Mouse (Mus musculus) liver, embryonic 11.5 days (tissue): ENCODE measurements around the gene Spg21. TPM values are rescaled to one million over a fixed set of nuclear protein-coding genes. Genes with fewer than 3 reads are reported as not detected.
A peak's percentile ranks its signal among the peaks of the same experiment; 100 is the strongest.

Source experiments
- ATAC-seq: fragments of 200-750 bp; cut with Nextera tagmentation; replicated peaks from 2 replicates; pipeline ENCODE4 v1.8.0; 2017; ENCODE audit warnings: moderate number of reproducible peaks, mild to moderate bottlenecking, moderate TSS enrichment, moderate library complexity; ENCODE audit not compliant: low FRiP score
- DNase-seq: peaks from one replicate; pipeline ENCODE4 v3.0.0-alpha.2; 2017; ENCODE audit warnings: low spot score
- H3K27ac ChIP-seq: fragments of 300-500 bp; sonication (generic); 2 replicates; pipeline ENCODE4 v1.5.1; 2014; ENCODE audit warnings: mild to moderate bottlenecking, low read depth, low read length, control low read depth
- H3K27me3 ChIP-seq: fragments of 300-500 bp; sonication (generic); replicated peaks from 2 replicates; pipeline ENCODE4 v1.6.1; 2014; ENCODE audit warnings: low read length, mixed read lengths; ENCODE audit not compliant: control insufficient read depth, insufficient read depth
- H3K36me3 ChIP-seq: fragments of 300-500 bp; sonication (generic); 2 replicates; pipeline ENCODE4 v1.6.1; 2014; ENCODE audit warnings: mild to moderate bottlenecking, low read length, moderate library complexity, mixed read lengths; ENCODE audit not compliant: control insufficient read depth, insufficient read depth
- H3K4me1 ChIP-seq: fragments of 300-500 bp; sonication (generic); replicated peaks from 2 replicates; pipeline ENCODE4 v1.6.1; 2014; ENCODE audit warnings: low read length, mixed read lengths; ENCODE audit not compliant: control insufficient read depth, insufficient read depth
- H3K4me2 ChIP-seq: fragments of 300-500 bp; sonication (generic); 2 replicates; pipeline ENCODE4 v1.6.1; 2014; ENCODE audit warnings: mild to moderate bottlenecking, control low read depth, moderate library complexity
- H3K4me3 ChIP-seq: fragments of 300-500 bp; sonication (generic); 2 replicates; pipeline ENCODE4 v1.5.1; 2014; ENCODE audit warnings: low read depth, low read length, control low read depth
- H3K9ac ChIP-seq: fragments of 300-500 bp; sonication (generic); 2 replicates; pipeline ENCODE4 v1.6.1; 2014; ENCODE audit warnings: low read depth, low read length, control low read depth
- H3K9me3 ChIP-seq: fragments of 300-500 bp; sonication (generic); 2 replicates; pipeline ENCODE4 v1.6.1; 2016; ENCODE audit warnings: low read length, inconsistent platforms, mixed read lengths; ENCODE audit not compliant: control insufficient read depth
- WGBS: fragments of 180-500 bp; shearing (Covaris S2); extraction: QIAGEN DNeasy Blood & Tissue Kit; methylation state at CpG from one replicate; pipeline ENCODE4 v1.1.7; 2014; 5-methylcytosine and 5-hydroxymethylcytosine counted together
- polyA plus RNA-seq: library from polyadenylated mRNA; unstranded; fragments of >200 nt; fragmentation: Nextera tagmentation; extraction: Ambion mirVana; gene quantifications from 2 replicates; pipeline ENCODE4 v1.2.1, GENCODE M21; 2014

Spg21 gene
- polyA plus RNA-seq, 1 experiment from 2014 or later = 54.7 TPM

DNA sequence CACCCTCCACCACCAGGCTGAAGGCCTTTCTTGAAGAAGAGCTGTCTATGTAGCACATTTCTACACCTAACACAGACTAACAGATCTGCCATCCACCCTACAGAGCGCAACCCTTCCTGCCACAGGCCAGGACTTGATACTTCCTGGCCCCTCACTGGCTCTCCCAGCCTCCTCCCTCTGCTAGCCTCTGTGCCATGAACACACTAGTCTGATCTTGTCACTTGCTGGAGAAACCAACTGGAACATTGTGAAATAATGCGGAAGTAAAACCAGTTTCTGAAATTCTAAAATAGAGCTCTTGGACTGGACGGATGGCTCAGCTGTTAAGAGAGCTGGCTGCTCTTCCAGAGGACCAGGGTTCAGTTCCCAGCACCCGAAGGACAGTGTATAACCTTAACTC is 32.1 kb downstream of the Spg21 start:
- WGBS = 86% methylated on average over 4 of the region's 4 CpGs
- no peak overlapping the region for H3K4me3 ChIP-seq
- H3K4me1 ChIP-seq = no peaks in the 10 kb centered on the region
- no peaks in the 10 kb centered on the region for H3K27me3 ChIP-seq
- no peak overlapping the region for H3K27ac ChIP-seq
- no peaks in the 10 kb centered on the region for H3K36me3 ChIP-seq
- no peak overlapping the region for H3K9ac ChIP-seq
- DNase-seq (no peak), ATAC-seq (no peak)
- no peak overlapping the region for H3K4me2 ChIP-seq
- H3K9me3 ChIP-seq = no peaks in the 10 kb centered on the region

GRCm38 (mm10) chr9:65502146-65502545 is 41.4 kb downstream of the Spg21 start:
- H3K27ac ChIP-seq = no peak overlapping the region
- ATAC-seq (no peak), DNase-seq (no peak)
- H3K4me3 ChIP-seq = no peak overlapping the region
- no peaks in the 10 kb centered on the region for H3K36me3 ChIP-seq
- no peak overlapping the region for H3K9ac ChIP-seq
- H3K4me2 ChIP-seq = no peak overlapping the region
- no peaks in the 10 kb centered on the region for H3K4me1 ChIP-seq
- 52% methylated on average over 8 of the region's 8 CpGs for WGBS
- no peaks in the 10 kb centered on the region for H3K9me3 ChIP-seq
- H3K27me3 ChIP-seq = no peaks in the 10 kb centered on the region

GRCm38 (mm10) chr9:65502721-65503505 is 42.2 kb downstream of the Spg21 start:
- ATAC-seq (no peak; the same call in 1 of the 2 replicates), DNase-seq (no peak)
- H3K9ac ChIP-seq = no peak overlapping the region
- H3K27ac ChIP-seq = no peak overlapping the region
- no peaks in the 10 kb centered on the region for H3K9me3 ChIP-seq
- WGBS = 79% methylated on average over 21 of the region's 21 CpGs
- no peaks in the 10 kb centered on the region for H3K36me3 ChIP-seq
- no peak overlapping the region for H3K4me3 ChIP-seq
- H3K27me3 ChIP-seq = no peaks in the 10 kb centered on the region
- no peaks in the 10 kb centered on the region for H3K4me1 ChIP-seq
- H3K4me2 ChIP-seq = no peak overlapping the region

DNA sequence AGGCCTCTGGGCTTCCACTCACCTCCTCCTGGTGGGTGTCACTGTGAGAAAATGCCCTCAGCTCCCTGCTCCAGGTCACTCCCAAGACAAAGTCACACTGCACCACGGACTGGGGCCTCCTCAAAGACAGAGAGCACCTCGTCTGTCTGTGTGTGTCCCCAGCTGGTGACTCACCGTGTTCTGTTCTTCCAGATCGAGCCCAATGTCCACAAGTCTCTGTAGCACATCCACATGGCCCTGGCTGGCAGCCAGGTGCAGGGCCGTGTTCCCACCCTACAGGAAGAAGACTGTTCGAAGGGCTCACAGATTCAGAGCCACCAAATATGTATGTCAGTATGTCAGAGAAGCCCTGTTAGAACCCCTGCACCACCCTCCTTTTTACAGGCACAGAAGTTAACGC is 47.7 kb downstream of the Spg21 start:
- Histone ChIP-seq H3K27ac (no peak overlapping the region), H3K36me3 (no peaks in the 10 kb centered on the region), H3K9ac (no peak overlapping the region), H3K4me1 (no peaks in the 10 kb centered on the region), H3K27me3 (peaks cover 4% of the 10 kb centered on the region; the same call in 1 of the 2 replicates), H3K9me3 (no peaks in the 10 kb centered on the region), H3K4me2 (no peak overlapping the region), H3K4me3 (no peak overlapping the region)
- ATAC-seq (no peak), DNase-seq (no peak)
- 72% methylated on average over 7 of the region's 7 CpGs for WGBS

DNA sequence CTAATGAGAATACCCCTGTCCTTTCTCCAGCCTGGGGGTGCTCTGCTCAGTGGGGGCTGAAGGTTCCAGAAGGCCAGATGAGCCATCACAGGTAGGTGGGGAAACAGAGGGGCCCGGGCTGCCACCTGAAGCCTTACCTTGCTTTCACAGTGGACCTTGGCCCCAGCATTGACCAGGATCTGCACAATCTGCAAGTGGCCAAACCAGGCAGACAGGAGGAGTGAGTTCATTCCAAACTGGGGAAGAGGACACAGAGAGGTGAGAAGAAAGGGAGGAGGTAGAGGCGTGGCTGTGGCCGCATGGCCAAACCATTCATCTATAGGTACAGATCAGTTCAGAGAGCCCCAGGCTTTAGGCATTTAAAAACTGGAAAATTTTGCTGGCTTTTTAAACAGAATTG is 51.8 kb downstream of the Spg21 start:
- Histone ChIP-seq H3K4me1 (no peaks in the 10 kb centered on the region), H3K27me3 (peaks cover 4% of the 10 kb centered on the region; the same call in 1 of the 2 replicates), H3K9ac (no peak overlapping the region), H3K9me3 (no peaks in the 10 kb centered on the region), H3K4me2 (no peak overlapping the region), H3K27ac (no peak overlapping the region), H3K4me3 (no peak overlapping the region), H3K36me3 (no peaks in the 10 kb centered on the region)
- DNase-seq (no peak), ATAC-seq (no peak)
- 68% methylated on average over 3 of the region's 3 CpGs for WGBS

DNA sequence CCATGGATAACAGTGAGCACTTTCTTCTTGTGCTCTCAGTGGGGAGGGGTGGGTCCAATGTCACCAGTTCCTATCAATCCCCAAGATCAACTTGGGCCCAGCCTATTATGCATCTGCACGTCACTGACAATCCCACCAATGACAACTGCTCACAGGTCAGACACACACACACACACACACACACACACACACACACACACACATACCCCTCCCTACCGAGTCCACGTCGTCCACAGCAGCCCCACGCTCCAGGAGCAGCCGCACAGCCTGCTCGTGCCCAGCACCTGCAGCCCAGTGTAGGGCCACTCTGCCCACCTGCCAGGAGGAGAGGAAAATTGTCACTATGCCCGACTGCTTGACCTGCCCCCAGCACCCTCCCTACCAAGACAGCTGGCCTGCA is 53.7 kb downstream of the Spg21 start:
- peaks cover 3% of the 10 kb centered on the region; the same call in 1 of the 2 replicates for H3K27me3 ChIP-seq
- no peak overlapping the region for H3K27ac ChIP-seq
- no peaks in the 10 kb centered on the region for H3K36me3 ChIP-seq
- no peak overlapping the region for H3K4me2 ChIP-seq
- no peaks in the 10 kb centered on the region for H3K4me1 ChIP-seq
- no peak overlapping the region for H3K4me3 ChIP-seq
- no peak overlapping the region for H3K9ac ChIP-seq
- WGBS = 77% methylated on average over 8 of the region's 8 CpGs
- H3K9me3 ChIP-seq = no peaks in the 10 kb centered on the region
- ATAC-seq = no peak
- DNase-seq = no peak

DNA sequence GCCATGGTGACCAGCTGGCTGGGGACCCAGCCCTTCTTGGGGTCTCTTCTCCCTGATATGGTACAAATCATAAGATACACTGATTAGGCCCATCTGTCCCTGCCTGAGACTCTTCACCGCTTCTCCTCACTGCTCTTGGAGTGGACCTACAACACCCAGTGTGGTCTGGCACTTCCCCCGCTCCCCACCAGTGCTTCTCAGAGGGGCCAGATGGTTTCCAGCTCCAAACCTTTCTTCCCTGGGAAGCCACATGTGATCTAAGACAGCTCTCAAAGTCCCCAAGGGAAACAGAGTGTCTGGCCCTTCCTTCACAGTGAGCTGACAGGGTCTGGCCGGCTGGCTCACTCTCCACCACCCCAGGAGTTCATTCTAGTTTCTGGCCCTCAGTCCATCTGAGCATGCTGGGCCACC is 54.1 kb downstream of the Spg21 start:
- ATAC-seq = no peak
- 65% methylated on average over 3 of the region's 3 CpGs for WGBS
- no peaks in the 10 kb centered on the region for H3K36me3 ChIP-seq
- no peak overlapping the region for H3K27ac ChIP-seq
- no peak overlapping the region for H3K9ac ChIP-seq
- no peaks in the 10 kb centered on the region for H3K9me3 ChIP-seq
- no peak for DNase-seq
- no peak overlapping the region for H3K4me3 ChIP-seq
- H3K4me2 ChIP-seq = no peak overlapping the region
- H3K27me3 ChIP-seq = no peaks in the 10 kb centered on the region; the same call in 1 of the 2 replicates
- H3K4me1 ChIP-seq = no peaks in the 10 kb centered on the region; the same call in 1 of the 2 replicates

DNA sequence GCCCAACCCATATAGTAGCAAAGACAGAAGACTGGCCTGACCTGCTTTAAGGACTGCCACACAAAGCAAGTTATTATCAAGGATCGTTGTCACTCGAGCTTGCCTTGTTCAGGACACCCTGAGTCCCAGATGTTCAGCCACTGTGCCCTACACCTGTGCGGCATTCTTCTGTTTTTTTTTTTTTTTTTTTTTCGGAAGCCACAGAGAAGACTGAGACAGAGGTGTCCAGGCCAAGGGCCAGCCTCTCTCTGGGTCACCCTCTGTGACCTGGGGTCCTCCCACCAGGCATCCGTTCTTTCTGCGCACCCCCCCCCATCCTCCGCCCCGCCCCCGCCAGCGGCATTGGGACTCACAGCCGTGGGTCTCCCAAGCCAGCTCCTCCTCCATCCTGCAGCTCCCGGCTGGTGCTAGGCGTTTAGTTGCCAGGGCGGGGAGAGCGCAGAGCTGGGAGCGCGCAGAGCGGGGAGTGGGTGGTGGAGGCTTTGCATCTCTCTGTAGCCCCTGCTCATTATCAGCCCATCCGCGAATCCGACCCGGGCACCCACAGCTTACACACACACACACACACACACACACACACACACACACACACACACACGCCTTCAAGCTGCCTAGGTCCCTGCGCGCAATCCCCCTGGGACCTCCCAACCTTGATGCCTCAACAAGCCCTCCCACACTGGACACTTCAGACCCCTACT is 59.2 kb downstream of the Spg21 start, which contains the start of gene Ankdd1a:
Gene Ankdd1a, minus strand, starts transcription at position 387 of the 698 bp plus-strand sequence.
- H3K4me2 ChIP-seq = peak within 1 kb of the TSS; percentile 48
- DNase-seq (no peak), ATAC-seq (no peak)
- H3K27ac ChIP-seq = no peak within 1 kb of the TSS
- no peak within 1 kb of the TSS for H3K4me3 ChIP-seq
- no peak within 1 kb of the TSS for H3K9ac ChIP-seq
- H3K36me3 ChIP-seq = no peaks in the 10 kb centered on the region
- H3K4me1 ChIP-seq = no peaks in the 10 kb centered on the region; the same call in 1 of the 2 replicates
- H3K9me3 ChIP-seq = no peaks in the 10 kb centered on the region
- peaks cover 7% of the 10 kb centered on the region; the same call in 1 of the 2 replicates for H3K27me3 ChIP-seq
- 20% methylated on average over 25 of the region's 25 CpGs for WGBS
